Mouse (Mus musculus): ENCODE results near the gene Pth2r. TPM values are rescaled to one million over a fixed set of nuclear protein-coding genes. Genes with fewer than 3 reads are reported as not detected.

Gene Pth2r
- polyA plus RNA-seq, 1 experiment from 2014 or later = not detected

DNA sequence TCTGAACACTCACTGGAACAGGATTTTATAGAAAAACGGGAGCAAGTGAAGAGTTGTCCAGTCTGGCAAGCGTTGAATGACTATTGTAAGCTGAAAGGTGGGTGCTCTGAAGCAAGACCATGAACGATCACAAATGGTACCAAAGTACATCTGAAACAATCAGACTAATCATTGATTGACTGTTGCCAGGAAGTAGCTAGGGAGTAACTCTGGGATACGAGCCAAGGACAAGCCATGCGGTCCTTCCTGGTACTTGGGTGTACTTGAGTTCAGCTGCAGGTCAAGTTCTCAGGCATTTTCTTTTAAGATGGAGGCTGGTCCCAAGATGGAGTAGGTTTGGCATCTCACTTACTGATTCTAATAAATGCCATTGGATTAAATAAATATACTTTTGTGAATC is 125.6 kb downstream of the Pth2r start:
- Histone ChIP-seq H3K36me3 (ENCODE audit: control insufficient read depth, insufficient read depth, low read length) (no peaks in the 10 kb centered on the region), H3K4me2 (no peak overlapping the region), H3K4me3 (ENCODE audit: low read depth, low read length) (no peak overlapping the region), H3K27me3 (replicated peaks; ENCODE audit: control insufficient read depth, insufficient read depth, low read length) (no peaks in the 10 kb centered on the region), H3K9me3 (ENCODE audit: control insufficient read depth, low read length) (no peaks in the 10 kb centered on the region), H3K4me1 (replicated peaks; ENCODE audit: control insufficient read depth, insufficient read depth, low read length) (no peaks in the 10 kb centered on the region), H3K27ac (ENCODE audit: low read depth, low read length) (no peak overlapping the region), H3K9ac (ENCODE audit: low read depth, low read length) (no peak overlapping the region)
- ATAC-seq (replicated peaks; ENCODE audit: low FRiP score) (no peak), DNase-seq (ENCODE audit: low spot score) (no peak)
- WGBS = 81% methylated on average over 5 of the region's 5 CpGs

DNA sequence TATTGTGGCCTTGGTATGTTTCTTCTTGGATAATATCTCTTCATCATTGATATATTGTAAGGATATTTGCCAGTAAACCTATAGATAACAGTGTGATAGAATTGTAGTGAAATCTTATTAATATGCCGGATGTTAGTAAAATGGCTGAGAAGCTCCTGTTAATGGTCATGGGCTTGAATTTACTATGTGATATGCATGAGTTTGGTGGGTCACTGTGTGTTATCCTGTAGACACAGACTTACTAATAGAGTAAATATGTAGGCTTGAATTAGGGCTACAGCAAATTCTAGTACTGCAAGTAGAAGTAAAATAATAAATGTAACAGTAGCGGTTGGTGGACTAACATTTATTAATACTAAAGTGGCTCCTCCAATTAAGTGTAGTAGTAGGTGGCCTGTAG is 139.1 kb downstream of the Pth2r start:
- no peaks in the 10 kb centered on the region for H3K36me3 ChIP-seq (ENCODE audit: control insufficient read depth, insufficient read depth, low read length)
- no peak overlapping the region for H3K4me3 ChIP-seq (ENCODE audit: low read depth, low read length)
- WGBS = 89% methylated on average over 2 of the region's 2 CpGs
- no peak overlapping the region for H3K27ac ChIP-seq (ENCODE audit: low read depth, low read length)
- no peak for DNase-seq (ENCODE audit: low spot score)
- no peaks in the 10 kb centered on the region for H3K27me3 ChIP-seq (replicated peaks; ENCODE audit: control insufficient read depth, insufficient read depth, low read length)
- H3K9ac ChIP-seq (ENCODE audit: low read depth, low read length) = no peak overlapping the region
- no peak overlapping the region for H3K4me2 ChIP-seq
- no peak for ATAC-seq (replicated peaks; ENCODE audit: low FRiP score)
- H3K9me3 ChIP-seq (ENCODE audit: control insufficient read depth, low read length) = no peaks in the 10 kb centered on the region
- H3K4me1 ChIP-seq (replicated peaks; ENCODE audit: control insufficient read depth, insufficient read depth, low read length) = no peaks in the 10 kb centered on the region

DNA sequence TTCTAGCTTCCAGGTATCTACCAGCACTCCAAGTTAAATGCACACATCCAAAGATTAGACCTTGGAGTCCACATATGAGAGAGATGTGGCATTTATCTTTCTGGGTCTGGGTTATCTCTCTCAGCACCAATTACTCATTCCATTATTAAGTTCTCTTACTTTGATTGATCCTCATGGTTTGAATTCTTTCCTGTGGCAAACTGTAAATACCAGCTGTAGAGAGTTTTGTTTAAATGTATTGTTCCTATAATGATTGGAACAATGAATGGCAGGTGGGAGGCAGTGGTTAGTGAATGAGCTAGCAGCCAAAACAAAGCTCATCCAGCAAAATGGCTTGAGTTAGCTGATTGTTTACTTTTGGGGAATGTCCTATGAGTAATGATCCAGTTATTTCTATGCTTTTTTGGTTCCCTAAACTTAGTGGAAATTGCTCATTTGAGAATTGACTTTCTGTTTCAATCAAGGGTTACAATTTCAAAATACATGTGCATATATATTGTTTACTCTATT is 140.7 kb downstream of the Pth2r start:
- H3K4me1 ChIP-seq (replicated peaks; ENCODE audit: control insufficient read depth, insufficient read depth, low read length) = no peaks in the 10 kb centered on the region
- H3K36me3 ChIP-seq (ENCODE audit: control insufficient read depth, insufficient read depth, low read length) = no peaks in the 10 kb centered on the region
- no peak for DNase-seq (ENCODE audit: low spot score)
- H3K9ac ChIP-seq (ENCODE audit: low read depth, low read length) = no peak overlapping the region
- no peaks in the 10 kb centered on the region for H3K9me3 ChIP-seq (ENCODE audit: control insufficient read depth, low read length)
- H3K4me2 ChIP-seq = no peak overlapping the region
- no peaks in the 10 kb centered on the region for H3K27me3 ChIP-seq (replicated peaks; ENCODE audit: control insufficient read depth, insufficient read depth, low read length)
- H3K27ac ChIP-seq (ENCODE audit: low read depth, low read length) = no peak overlapping the region
- ATAC-seq (replicated peaks; ENCODE audit: low FRiP score) = no peak
- H3K4me3 ChIP-seq (ENCODE audit: low read depth, low read length) = no peak overlapping the region

Other genes with a start within 250 kb of the Pth2r start
- 0.23 TPM in 1 of 2 replicates, not detected in the other for gene Akr1cl, start 249.3 kb upstream of the Pth2r start, polyA plus RNA-seq (2014; fragmentation: Nextera tagmentation; extraction: Ambion mirVana)
- gene Cryge, start 230.9 kb upstream of the Pth2r start, polyA plus RNA-seq (2014; fragmentation: Nextera tagmentation; extraction: Ambion mirVana) = not detected in 2 replicates
- not detected in 2 replicates for gene Crygd, start 218.6 kb upstream of the Pth2r start, polyA plus RNA-seq (2014; fragmentation: Nextera tagmentation; extraction: Ambion mirVana)
- not detected in 2 replicates for gene Crygc, start 208.4 kb upstream of the Pth2r start, polyA plus RNA-seq (2014; fragmentation: Nextera tagmentation; extraction: Ambion mirVana)
- gene Crygb, start 199.8 kb upstream of the Pth2r start, polyA plus RNA-seq (2014; fragmentation: Nextera tagmentation; extraction: Ambion mirVana) = not detected in 2 replicates
- gene Cryga, start 178.7 kb upstream of the Pth2r start, polyA plus RNA-seq (2014; fragmentation: Nextera tagmentation; extraction: Ambion mirVana) = not detected in 2 replicates
- not detected in 2 replicates for gene Gm28845, start 162.5 kb upstream of the Pth2r start, polyA plus RNA-seq (2014; fragmentation: Nextera tagmentation; extraction: Ambion mirVana)
- gene D630023F18Rik, start 158.8 kb upstream of the Pth2r start, polyA plus RNA-seq (2014; fragmentation: Nextera tagmentation; extraction: Ambion mirVana) = 0.32 and 0.49 TPM in 2 replicates
- gene Idh1, start 95.6 kb upstream of the Pth2r start, polyA plus RNA-seq (2014; fragmentation: Nextera tagmentation; extraction: Ambion mirVana) = 106 and 118 TPM in 2 replicates
- 9.8 and 10.7 TPM in 2 replicates for gene Pikfyve, start 95.4 kb upstream of the Pth2r start, polyA plus RNA-seq (2014; fragmentation: Nextera tagmentation; extraction: Ambion mirVana)

All from liver, embryonic 11.5 days (tissue).